Mouse (Mus musculus): ENCODE results near the gene Olfr1274-ps. TPM values are rescaled to one million over a fixed set of nuclear protein-coding genes. Genes with fewer than 3 reads are reported as not detected.
"Not testable (repeated sequence)": the region's sequence is repeated elsewhere in the genome, so short reads cannot be mapped to it uniquely, and the experiment has no call there.

The Olfr1274-ps gene
- polyA plus RNA-seq, 1 experiment from 2014 or later = not detected

DNA sequence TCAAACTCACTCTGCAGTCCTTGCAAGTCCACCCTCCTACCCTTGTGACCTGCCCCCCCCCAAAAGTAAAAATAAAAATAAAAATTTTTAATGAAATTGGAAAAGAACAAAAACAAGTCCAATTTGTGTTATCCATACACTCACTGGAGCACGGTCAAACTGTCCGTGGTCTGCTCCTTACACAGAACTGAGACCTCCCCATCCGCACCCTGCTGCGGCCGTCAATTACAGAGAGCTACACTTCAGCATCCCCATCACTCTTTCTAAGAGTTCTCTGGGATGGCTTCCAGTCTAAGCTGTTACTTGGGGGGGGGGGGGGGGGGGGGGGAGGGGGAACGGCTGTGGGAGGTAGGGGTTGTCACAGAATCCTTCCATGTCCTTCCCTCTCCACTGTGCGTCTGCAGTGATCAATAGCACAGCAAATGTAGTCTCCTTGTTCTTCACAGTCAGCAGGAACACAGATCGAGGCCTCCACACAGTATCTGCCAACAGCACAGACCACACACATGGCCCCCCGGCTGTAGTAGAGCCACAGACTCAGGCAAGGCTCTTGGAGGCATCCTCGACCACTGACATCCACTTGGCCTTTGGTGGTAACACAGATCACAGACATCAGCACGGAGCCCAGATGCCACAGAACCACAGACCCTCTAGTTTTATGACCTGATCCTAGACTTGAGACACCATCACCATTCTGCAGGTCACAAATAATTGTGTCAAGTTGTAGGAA is 30.7 kb downstream of the Olfr1274-ps start:
- no CpG with 5 or more reads among the region's 11 CpGs for WGBS
- H3K4me3 ChIP-seq (ENCODE audit: low read depth, low read length); H3K27ac ChIP-seq (ENCODE audit: low read depth); H3K36me3 ChIP-seq (ENCODE audit: control insufficient read depth, insufficient read depth, low read length); H3K9me3 ChIP-seq (ENCODE audit: control insufficient read depth, low read length); H3K4me2 ChIP-seq (ENCODE audit: low read length); DNase-seq (ENCODE audit: low spot score); H3K9ac ChIP-seq (ENCODE audit: low read length); H3K27me3 ChIP-seq (replicated peaks; ENCODE audit: control insufficient read depth, insufficient read depth, low read length); H3K4me1 ChIP-seq (replicated peaks; ENCODE audit: control insufficient read depth, insufficient read depth, low read length): not testable (repeated sequence)
- ATAC-seq (replicated peaks; ENCODE audit: low FRiP score, low TSS enrichment, low read depth) = peak; percentile 27; the same call in 1 of the 2 replicates

DNA sequence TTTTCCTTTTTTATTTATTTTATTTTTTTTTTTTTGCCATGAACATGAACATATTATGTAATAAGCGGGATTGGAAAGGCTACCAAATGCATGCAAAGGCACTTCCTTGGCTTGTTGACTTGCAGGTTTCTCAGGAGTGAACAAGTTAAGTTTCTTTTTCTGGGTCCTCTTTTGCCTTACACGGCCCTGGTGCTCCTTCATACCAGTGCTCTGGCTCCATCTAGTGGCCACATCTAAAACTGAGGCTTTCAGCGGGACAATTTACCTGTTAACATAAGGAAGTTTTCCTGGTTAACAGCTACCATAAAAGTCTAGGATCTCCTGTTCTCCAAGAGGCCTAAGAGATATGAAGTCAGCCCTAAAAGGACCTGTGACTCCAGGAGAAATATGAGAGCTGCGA is 31.3 kb downstream of the Olfr1274-ps start:
- H3K9ac ChIP-seq (ENCODE audit: low read length); H3K27me3 ChIP-seq (replicated peaks; ENCODE audit: control insufficient read depth, insufficient read depth, low read length); H3K9me3 ChIP-seq (ENCODE audit: control insufficient read depth, low read length); H3K36me3 ChIP-seq (ENCODE audit: control insufficient read depth, insufficient read depth, low read length); H3K4me1 ChIP-seq (replicated peaks; ENCODE audit: control insufficient read depth, insufficient read depth, low read length); DNase-seq (ENCODE audit: low spot score); H3K27ac ChIP-seq (ENCODE audit: low read depth); H3K4me2 ChIP-seq (ENCODE audit: low read length); H3K4me3 ChIP-seq (ENCODE audit: low read depth, low read length): not testable (repeated sequence)
- peak; percentile 70 for ATAC-seq (replicated peaks; ENCODE audit: low FRiP score, low TSS enrichment, low read depth)
- WGBS = no CpG with 5 or more reads among the region's 4 CpGs

- WGBS = 96% methylated on average over 1 of the region's 5 CpGs
- H3K36me3 ChIP-seq (ENCODE audit: control insufficient read depth, insufficient read depth, low read length); H3K27me3 ChIP-seq (replicated peaks; ENCODE audit: control insufficient read depth, insufficient read depth, low read length); H3K9ac ChIP-seq (ENCODE audit: low read length); H3K4me3 ChIP-seq (ENCODE audit: low read depth, low read length); DNase-seq (ENCODE audit: low spot score); H3K9me3 ChIP-seq (ENCODE audit: control insufficient read depth, low read length); H3K27ac ChIP-seq (ENCODE audit: low read depth); ATAC-seq (replicated peaks; ENCODE audit: low FRiP score, low TSS enrichment, low read depth); H3K4me1 ChIP-seq (replicated peaks; ENCODE audit: control insufficient read depth, insufficient read depth, low read length); H3K4me2 ChIP-seq (ENCODE audit: low read length): not testable (repeated sequence)
Observed at GRCm38 (mm10) chr2:90437453-90437852, 39.0 kb downstream of the Olfr1274-ps start.

GRCm38 (mm10) chr2:90440169-90440568 is 41.7 kb downstream of the Olfr1274-ps start:
- not testable (repeated sequence) for H3K27me3 ChIP-seq (replicated peaks; ENCODE audit: control insufficient read depth, insufficient read depth, low read length); H3K4me1 ChIP-seq (replicated peaks; ENCODE audit: control insufficient read depth, insufficient read depth, low read length)

DNA sequence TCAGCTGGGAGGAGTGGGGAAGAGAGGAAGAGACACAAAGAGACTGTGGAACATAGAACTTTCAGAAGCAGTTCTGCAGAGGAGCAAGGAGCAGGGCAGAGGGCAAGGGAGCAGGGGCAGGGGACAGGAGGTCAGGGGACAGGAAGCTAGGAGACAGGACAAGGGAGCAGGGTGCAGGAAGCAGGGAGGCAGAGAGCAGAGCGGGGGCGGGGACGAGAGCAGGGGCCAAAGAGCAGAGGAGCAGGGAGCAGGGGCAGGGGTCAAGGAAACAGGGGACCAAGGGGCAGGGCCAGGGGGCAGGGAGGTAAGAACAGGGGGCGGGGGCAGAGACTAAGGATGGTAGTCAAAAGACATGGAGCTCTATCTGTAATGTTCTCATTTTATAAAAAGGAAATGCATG is 43.3 kb downstream of the Olfr1274-ps start:
- H3K9me3 ChIP-seq (ENCODE audit: control insufficient read depth, low read length); H3K36me3 ChIP-seq (ENCODE audit: control insufficient read depth, insufficient read depth, low read length); H3K27ac ChIP-seq (ENCODE audit: low read depth); H3K4me3 ChIP-seq (ENCODE audit: low read depth, low read length); H3K9ac ChIP-seq (ENCODE audit: low read length); H3K4me2 ChIP-seq (ENCODE audit: low read length); H3K27me3 ChIP-seq (replicated peaks; ENCODE audit: control insufficient read depth, insufficient read depth, low read length); DNase-seq (ENCODE audit: low spot score); H3K4me1 ChIP-seq (replicated peaks; ENCODE audit: control insufficient read depth, insufficient read depth, low read length); ATAC-seq (replicated peaks; ENCODE audit: low FRiP score, low TSS enrichment, low read depth): not testable (repeated sequence)
- WGBS = 64% methylated on average over 4 of the region's 4 CpGs

More at GRCm38 (mm10) chr2:90440169-90440568, 41.7 kb downstream of the Olfr1274-ps start:
- not testable (repeated sequence) for H3K27ac ChIP-seq (ENCODE audit: low read depth); H3K4me2 ChIP-seq (ENCODE audit: low read length); H3K4me3 ChIP-seq (ENCODE audit: low read depth, low read length); DNase-seq (ENCODE audit: low spot score); ATAC-seq (replicated peaks; ENCODE audit: low FRiP score, low TSS enrichment, low read depth); H3K9ac ChIP-seq (ENCODE audit: low read length); H3K9me3 ChIP-seq (ENCODE audit: control insufficient read depth, low read length); H3K36me3 ChIP-seq (ENCODE audit: control insufficient read depth, insufficient read depth, low read length)

- H3K4me3 ChIP-seq (ENCODE audit: low read depth, low read length) = no peak overlapping the region
- WGBS = 74% methylated on average over 5 of the region's 5 CpGs
- ATAC-seq (replicated peaks; ENCODE audit: low FRiP score, low TSS enrichment, low read depth) = no peak
Observed at GRCm38 (mm10) chr2:90443811-90444210, 45.3 kb downstream of the Olfr1274-ps start.

DNA sequence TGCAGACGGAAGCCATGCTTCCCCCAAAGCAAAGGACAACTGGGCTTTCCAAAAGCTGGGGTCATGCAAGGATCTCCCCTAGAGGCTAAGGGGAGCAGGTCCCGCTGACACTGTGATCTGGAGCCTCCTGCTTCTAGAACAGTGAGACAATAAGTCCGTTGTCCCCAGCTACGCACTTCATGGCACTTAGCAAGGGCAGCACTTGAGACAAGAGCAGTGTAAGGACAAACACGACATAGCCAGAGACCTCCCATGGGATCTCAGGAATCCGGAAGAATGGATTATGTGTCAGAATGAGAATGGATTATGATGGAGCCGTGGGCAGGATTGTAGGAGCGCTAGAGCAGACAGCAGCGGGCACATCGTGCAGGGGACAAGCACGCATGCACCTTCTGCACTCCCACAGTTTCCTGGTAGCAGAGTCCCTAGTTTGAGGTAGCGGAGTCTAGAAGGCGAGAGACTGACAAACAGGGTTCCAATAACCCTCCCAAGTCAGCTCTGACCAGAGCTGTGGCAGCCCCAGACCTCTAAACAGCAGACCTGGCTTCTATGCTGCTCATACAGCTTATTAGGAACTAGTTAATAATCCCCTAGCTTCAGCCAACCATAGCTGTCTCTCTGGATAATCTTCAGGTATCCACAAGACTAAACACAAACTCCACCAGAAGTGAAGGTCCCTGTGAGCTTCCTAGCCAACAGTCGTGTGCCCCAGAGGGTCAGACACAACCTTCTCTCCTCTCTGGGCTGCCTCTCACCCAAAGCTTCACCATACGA is 50.7 kb downstream of the Olfr1274-ps start:
- Histone ChIP-seq H3K27ac (ENCODE audit: low read depth) (no peak overlapping the region), H3K9me3 (ENCODE audit: control insufficient read depth, low read length) (no peaks in the 10 kb centered on the region), H3K4me3 (ENCODE audit: low read depth, low read length) (no peak overlapping the region), H3K4me1 (replicated peaks; ENCODE audit: control insufficient read depth, insufficient read depth, low read length) (no peaks in the 10 kb centered on the region), H3K36me3 (ENCODE audit: control insufficient read depth, insufficient read depth, low read length) (peaks cover 41% of the 10 kb centered on the region), H3K27me3 (replicated peaks; ENCODE audit: control insufficient read depth, insufficient read depth, low read length) (no peaks in the 10 kb centered on the region), H3K9ac (ENCODE audit: low read length) (no peak overlapping the region), H3K4me2 (ENCODE audit: low read length) (no peak overlapping the region)
- WGBS = 85% methylated on average over 15 of the region's 15 CpGs
- no peak for ATAC-seq (replicated peaks; ENCODE audit: low FRiP score, low TSS enrichment, low read depth)
- DNase-seq (ENCODE audit: low spot score) = no peak

More at GRCm38 (mm10) chr2:90443811-90444210, 45.3 kb downstream of the Olfr1274-ps start:
- Histone ChIP-seq H3K27ac (ENCODE audit: low read depth) (no peak overlapping the region), H3K4me1 (replicated peaks; ENCODE audit: control insufficient read depth, insufficient read depth, low read length) (no peaks in the 10 kb centered on the region), H3K9ac (ENCODE audit: low read length) (no peak overlapping the region), H3K27me3 (replicated peaks; ENCODE audit: control insufficient read depth, insufficient read depth, low read length) (no peaks in the 10 kb centered on the region), H3K36me3 (ENCODE audit: control insufficient read depth, insufficient read depth, low read length) (no peaks in the 10 kb centered on the region), H3K4me2 (ENCODE audit: low read length) (no peak overlapping the region), H3K9me3 (ENCODE audit: control insufficient read depth, low read length) (no peaks in the 10 kb centered on the region)
- DNase-seq (ENCODE audit: low spot score) = no peak

GRCm38 (mm10) chr2:90452380-90452779 is 53.9 kb downstream of the Olfr1274-ps start:
- ATAC-seq (replicated peaks; ENCODE audit: low FRiP score, low TSS enrichment, low read depth) = no peak
- DNase-seq (ENCODE audit: low spot score) = no peak
- Histone ChIP-seq H3K27me3 (replicated peaks; ENCODE audit: control insufficient read depth, insufficient read depth, low read length) (no peaks in the 10 kb centered on the region), H3K36me3 (ENCODE audit: control insufficient read depth, insufficient read depth, low read length) (peaks cover 52% of the 10 kb centered on the region), H3K4me3 (ENCODE audit: low read depth, low read length) (no peak overlapping the region), H3K4me1 (replicated peaks; ENCODE audit: control insufficient read depth, insufficient read depth, low read length) (no peaks in the 10 kb centered on the region), H3K9me3 (ENCODE audit: control insufficient read depth, low read length) (no peaks in the 10 kb centered on the region), H3K9ac (ENCODE audit: low read length) (no peak overlapping the region), H3K4me2 (ENCODE audit: low read length) (no peak overlapping the region), H3K27ac (ENCODE audit: low read depth) (no peak overlapping the region)
- 78% methylated on average over 3 of the region's 3 CpGs for WGBS

Measured in intestine, embryonic 14.5 days (tissue).